Mouse (Mus musculus) heart, adult 11 months (tissue): ENCODE data around the gene Traip.
"Not testable (repeated sequence)": the region's sequence is repeated elsewhere in the genome, so short reads cannot be mapped to it uniquely, and the experiment has no call there.

Experiments
- DNase-seq: peaks from one replicate; pipeline ENCODE4 v3.0.0; 2022

Gene Traip

DNA sequence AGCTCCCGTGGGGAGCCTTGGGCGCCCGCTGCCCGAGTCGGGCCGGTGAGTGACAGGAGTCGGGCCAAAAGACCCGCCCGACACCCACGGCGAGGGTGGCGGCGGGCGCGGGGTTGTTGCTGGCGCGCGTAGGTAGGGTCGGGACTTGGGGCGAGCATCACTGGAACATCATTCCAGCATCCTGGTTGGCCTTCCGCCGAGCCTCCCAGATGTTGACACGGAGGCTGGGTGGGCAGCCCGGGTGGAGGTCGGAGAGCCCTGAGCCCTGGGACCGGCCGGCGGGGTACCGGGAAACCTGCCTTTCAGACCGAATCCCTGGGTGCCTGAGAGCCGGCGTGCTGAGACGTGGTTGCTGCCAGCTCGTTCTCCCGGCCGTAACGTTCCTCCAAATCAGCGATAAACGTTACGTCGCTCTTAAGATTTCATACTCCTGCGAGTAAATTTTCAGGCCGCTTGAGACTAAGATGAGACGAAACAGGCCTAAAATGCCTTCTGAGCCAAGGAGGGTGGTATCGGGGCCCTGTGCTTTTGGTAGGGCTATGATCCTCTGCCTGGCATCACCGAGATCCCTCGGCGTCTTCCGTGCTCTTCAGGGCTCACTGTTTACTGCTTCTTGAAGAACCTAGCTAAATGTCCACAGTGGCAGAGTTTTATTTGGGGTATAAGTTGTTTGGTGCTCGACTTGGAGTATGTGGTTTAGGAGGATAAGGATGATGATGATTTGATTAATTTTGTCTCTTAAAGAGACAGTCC lies 53.0 kb downstream of the Traip start:
- no peak for DNase-seq

DNA sequence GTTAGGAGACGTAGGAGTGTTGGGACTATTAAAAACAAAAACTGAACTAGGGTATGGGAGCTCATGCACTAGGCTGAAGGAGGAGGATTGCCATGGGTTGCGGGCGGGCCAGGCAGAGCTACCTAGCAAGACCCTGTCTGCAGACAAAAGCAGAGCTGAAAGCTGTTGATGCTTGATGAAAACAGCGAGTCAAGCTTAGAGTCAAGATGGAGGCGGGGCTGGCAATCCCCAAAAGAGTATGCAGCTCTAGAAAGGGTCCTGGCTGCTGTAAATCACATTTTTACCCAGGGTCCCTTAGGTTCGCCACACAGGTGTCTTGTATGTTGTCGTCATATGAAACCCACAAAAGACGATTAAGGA lies 53.6 kb downstream of the Traip start:
- DNase-seq, result peak; percentile 92

DNA sequence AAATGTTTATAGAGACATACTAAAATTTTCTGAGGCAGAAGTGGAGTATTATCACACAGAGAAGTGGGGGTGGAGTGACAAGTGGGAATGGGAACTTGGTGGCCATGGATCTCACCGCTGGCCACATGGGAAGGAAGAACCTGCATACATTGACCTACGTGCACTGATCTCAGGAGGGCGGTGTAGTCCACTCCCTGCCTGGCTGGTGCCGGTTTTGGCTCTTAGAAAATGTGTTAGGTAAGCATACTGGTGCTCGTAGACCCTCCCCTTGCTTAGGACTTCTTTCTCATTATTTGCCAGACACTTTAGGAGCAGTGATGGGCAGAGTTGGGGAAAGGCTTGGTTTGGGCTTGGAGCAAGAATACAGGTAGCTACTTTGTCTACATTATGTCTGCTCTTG lies 58.1 kb downstream of the Traip start:
- no peak for DNase-seq

DNA sequence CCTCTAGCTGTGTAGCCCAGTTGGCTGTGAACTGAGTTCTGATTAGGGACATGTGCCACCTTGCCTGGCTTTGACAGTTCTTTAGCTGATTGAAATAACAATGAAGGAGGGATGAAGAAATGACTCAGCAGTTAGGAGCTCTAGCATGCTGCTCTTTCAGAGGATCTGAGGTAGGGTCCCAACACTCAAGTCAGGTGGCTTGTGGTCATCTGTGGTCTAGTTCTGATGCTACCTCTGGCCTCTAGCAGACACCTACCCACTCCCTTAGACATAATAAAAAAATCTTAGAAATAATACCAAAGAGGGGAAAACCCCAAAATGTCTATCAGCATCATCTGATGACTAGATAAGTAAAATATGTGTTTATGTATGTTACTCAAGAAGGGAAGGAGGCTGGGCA lies 60.4 kb downstream of the Traip start:
- DNase-seq, result no peak

DNA sequence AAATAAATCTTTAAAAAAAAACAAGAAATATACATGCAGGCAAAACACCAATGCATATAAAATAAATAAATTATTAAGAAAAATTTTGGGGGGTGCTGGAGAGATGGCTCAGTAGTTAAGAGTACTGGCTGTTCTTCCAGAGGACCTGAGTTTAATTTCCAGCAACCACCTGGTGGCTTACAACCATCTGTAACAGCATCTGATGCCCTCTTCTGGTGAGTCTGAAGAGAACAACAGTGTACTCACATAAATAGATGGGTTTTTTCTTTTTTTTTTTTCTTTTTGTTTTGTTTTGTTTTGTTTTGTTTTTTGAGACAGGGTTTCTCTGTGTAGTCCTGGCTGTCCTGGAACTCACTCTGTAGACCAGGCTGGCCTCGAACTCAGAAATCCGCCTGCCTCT lies 63.6 kb downstream of the Traip start:
- DNase-seq, result not testable (repeated sequence)

DNA sequence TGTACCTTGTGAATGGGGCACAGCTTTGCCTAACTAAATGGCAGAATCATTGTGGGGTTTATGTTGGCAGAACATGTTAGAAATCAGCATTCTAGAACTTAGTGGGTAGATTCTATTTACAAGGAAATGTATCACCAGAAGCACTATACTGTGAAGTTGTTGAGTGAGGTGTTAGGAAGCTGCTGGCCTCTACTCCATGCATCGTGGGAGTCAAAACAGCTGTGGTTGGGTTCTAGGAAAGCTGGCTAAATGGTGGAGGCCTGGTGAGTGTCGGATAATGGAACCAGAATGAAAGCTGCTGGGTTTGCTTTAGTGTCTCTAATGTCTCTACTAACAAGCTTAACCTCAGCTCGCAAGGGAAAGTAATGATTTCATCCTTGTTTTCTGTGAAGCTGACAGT lies 67.2 kb downstream of the Traip start:
- no peak for DNase-seq

DNA sequence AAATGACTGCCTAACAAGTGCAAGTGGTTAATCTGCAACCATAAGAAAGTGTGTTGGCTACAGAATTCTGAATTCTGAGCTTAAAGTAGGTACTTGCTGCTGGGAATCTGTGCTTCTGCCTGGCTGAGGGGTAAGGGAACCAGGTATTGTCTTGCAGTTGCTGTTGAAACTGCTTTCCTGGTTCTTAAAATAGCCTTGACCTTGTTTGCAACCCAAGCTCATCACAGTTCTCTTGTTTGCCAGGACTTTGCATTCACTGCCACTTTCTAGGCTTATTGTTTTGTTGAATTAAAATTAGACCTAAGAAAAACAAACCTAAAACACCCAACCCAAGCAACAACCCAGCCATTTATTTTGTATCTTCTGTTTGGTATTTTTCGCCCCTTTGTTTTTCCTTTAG lies 70.8 kb downstream of the Traip start:
- no peak for DNase-seq
